Mouse (Mus musculus) forebrain, embryonic 13.5 days (tissue): ENCODE measurements around the gene Lrrc3c. TPM values are rescaled to one million over a fixed set of nuclear protein-coding genes. Genes with fewer than 3 reads are reported as not detected.

ENCODE experiments used
- ATAC-seq: fragments of 200-750 bp; cut with Nextera tagmentation; 2 replicates; pipeline ENCODE4 v1.8.0; 2017
- H3K27ac ChIP-seq: fragments of 300-500 bp; sonication (generic); 2 replicates; pipeline ENCODE4 v1.5.1; 2015; ENCODE audit warnings: inconsistent platforms, mild to moderate bottlenecking, moderate library complexity
- H3K27me3 ChIP-seq: fragments of 300-500 bp; sonication (generic); 2 replicates; pipeline ENCODE4 v1.6.1; 2015; ENCODE audit warnings: mild to moderate bottlenecking, inconsistent platforms
- H3K36me3 ChIP-seq: fragments of 300-500 bp; sonication (generic); 2 replicates; pipeline ENCODE4 v1.6.1; 2015; ENCODE audit warnings: mild to moderate bottlenecking, inconsistent platforms; ENCODE audit not compliant: poor library complexity, severe bottlenecking
- H3K4me1 ChIP-seq: fragments of 300-500 bp; sonication (generic); 2 replicates; pipeline ENCODE4 v1.6.1; 2015; ENCODE audit warnings: inconsistent platforms
- H3K4me2 ChIP-seq: fragments of 300-500 bp; sonication (generic); 2 replicates; pipeline ENCODE4 v1.6.1; 2015; ENCODE audit warnings: inconsistent platforms, mild to moderate bottlenecking, moderate library complexity
- H3K4me3 ChIP-seq: fragments of 300-500 bp; sonication (generic); 2 replicates; pipeline ENCODE4 v1.5.1; 2015; ENCODE audit warnings: mild to moderate bottlenecking, inconsistent platforms
- H3K9ac ChIP-seq: fragments of 300-500 bp; sonication (generic); 2 replicates; pipeline ENCODE4 v1.6.1; 2015; ENCODE audit warnings: mild to moderate bottlenecking, inconsistent platforms
- H3K9me3 ChIP-seq: fragments of 300-500 bp; sonication (generic); replicated peaks from 2 replicates; pipeline ENCODE4 v1.6.1; 2016; ENCODE audit warnings: inconsistent platforms
- WGBS: fragments of 180-500 bp; shearing (Covaris S2); methylation state at CpG from one replicate; pipeline ENCODE4 v1.1.7; 2015; 5-methylcytosine and 5-hydroxymethylcytosine counted together
- polyA plus RNA-seq: library from polyadenylated mRNA; unstranded; fragments of >200 nt; fragmentation: Nextera tagmentation; extraction: Ambion mirVana; gene quantifications from 2 replicates; pipeline ENCODE4 v1.2.1, GENCODE M21; 2015

Lrrc3c gene
- not detected in 2 replicates for polyA plus RNA-seq

DNA sequence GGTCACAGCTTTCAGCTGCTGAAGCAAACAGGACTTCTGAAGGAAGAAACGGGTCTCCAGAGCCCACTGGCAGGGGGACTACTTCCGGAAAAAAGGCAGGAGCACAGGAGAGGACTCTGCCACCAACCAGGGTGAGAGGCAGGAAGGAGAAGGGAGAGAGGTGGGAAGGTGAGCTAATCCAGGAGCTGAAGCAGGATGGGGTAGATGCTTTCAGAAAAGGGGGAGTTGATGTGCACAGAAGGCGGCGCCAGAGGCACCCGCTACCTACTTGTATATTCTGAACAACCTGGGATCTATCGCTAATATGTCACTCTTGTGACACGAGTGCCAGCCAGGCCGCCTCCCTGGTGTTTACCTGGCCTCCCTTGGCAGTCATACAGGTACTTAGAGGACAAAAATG, at the start of gene Lrrc3c:
Gene Lrrc3c (plus strand): TSS at position 301 of the 400 bp plus-strand sequence.
- ATAC-seq: no peak
- no peaks in the 10 kb centered on the region for H3K36me3 ChIP-seq
- H3K4me1 ChIP-seq: peaks cover 10% of the 10 kb centered on the region; the same call in 1 of the 2 replicates
- peaks cover 35% of the 10 kb centered on the region for H3K27me3 ChIP-seq
- 79% methylated on average over 8 of the region's 8 CpGs for WGBS
- H3K4me2 ChIP-seq: peak within 1 kb of the TSS; percentile 24
- 0 out of 2 replicates have a peak within 1 kb of the TSS, but pooled peaks have one; percentile 16 for H3K9ac ChIP-seq
- no peaks in the 10 kb centered on the region for H3K9me3 ChIP-seq
- no peak within 1 kb of the TSS for H3K27ac ChIP-seq
- H3K4me3 ChIP-seq: no peak within 1 kb of the TSS

DNA sequence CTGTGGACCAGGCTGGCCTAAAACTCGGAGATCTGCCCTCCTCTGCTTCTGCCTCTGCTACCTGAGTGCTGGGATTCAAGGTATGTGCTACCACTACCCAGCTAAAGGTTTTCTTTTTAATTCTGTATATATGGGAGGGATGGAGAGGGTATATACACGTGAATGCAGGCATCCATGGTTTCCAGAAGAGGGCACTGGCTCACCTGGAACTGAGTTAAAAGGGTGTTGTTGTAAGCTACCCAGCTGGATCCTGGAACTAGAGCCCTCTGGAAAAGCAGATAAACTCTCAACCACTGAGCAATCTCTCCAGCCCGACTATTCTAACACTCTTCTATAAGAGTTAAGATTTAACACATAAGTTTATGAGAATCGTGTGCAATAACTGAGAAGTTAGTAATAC, 48.7 kb upstream of the Lrrc3c start:
- H3K27ac ChIP-seq: no peak overlapping the region
- H3K4me3 ChIP-seq: no peak overlapping the region
- H3K9me3 ChIP-seq: no peaks in the 10 kb centered on the region
- no peaks in the 10 kb centered on the region for H3K36me3 ChIP-seq
- WGBS: 62% methylated on average over 4 of the region's 4 CpGs
- H3K9ac ChIP-seq: no peak overlapping the region
- ATAC-seq: no peak
- H3K27me3 ChIP-seq: peaks cover 60% of the 10 kb centered on the region
- H3K4me2 ChIP-seq: no peak overlapping the region
- H3K4me1 ChIP-seq: peaks cover 15% of the 10 kb centered on the region

DNA sequence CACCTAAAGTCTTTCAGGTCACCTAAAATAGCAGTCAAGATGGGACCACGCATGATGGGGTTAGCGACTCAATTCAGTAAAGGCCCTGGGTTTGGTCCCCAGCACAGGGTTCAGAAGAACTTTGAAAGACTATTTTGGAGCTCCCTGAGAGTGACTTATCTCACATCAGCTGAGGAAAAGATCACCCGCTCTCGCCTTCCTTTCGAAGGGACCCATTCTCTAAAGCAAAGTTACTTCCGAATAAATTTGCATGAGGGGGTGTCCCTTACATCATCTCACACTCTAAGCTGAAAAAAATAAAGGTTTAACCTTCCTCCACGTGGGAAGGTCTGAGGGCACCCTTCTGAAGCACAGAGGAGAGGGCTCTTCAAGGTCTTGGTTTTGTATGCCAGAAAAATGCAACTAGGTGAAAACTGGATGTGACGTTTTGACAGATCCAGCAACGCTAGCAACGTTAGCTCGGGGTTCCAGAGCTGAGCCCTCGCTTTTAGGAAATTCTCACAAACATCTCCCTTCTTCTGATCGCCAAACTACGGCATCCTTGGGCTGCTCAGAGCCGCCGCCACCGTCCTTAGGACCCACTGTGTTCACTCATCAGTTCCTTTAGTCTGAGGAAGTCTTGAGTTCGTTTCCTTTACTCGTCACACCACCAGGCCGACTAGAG, 47.6 kb upstream of the Lrrc3c start:
- no peak for ATAC-seq
- H3K4me2 ChIP-seq: peak overlapping the region; percentile 73
- H3K4me3 ChIP-seq: peak overlapping the region; percentile 72
- H3K27me3 ChIP-seq: peaks cover 51% of the 10 kb centered on the region
- H3K36me3 ChIP-seq: no peaks in the 10 kb centered on the region
- H3K9ac ChIP-seq: peak overlapping the region; percentile 78
- no peaks in the 10 kb centered on the region for H3K9me3 ChIP-seq
- H3K4me1 ChIP-seq: peaks cover 11% of the 10 kb centered on the region
- 0 out of 2 replicates have a peak overlapping the region, but pooled peaks have one; percentile 68 for H3K27ac ChIP-seq
- 19% methylated on average over 20 of the region's 20 CpGs for WGBS

DNA sequence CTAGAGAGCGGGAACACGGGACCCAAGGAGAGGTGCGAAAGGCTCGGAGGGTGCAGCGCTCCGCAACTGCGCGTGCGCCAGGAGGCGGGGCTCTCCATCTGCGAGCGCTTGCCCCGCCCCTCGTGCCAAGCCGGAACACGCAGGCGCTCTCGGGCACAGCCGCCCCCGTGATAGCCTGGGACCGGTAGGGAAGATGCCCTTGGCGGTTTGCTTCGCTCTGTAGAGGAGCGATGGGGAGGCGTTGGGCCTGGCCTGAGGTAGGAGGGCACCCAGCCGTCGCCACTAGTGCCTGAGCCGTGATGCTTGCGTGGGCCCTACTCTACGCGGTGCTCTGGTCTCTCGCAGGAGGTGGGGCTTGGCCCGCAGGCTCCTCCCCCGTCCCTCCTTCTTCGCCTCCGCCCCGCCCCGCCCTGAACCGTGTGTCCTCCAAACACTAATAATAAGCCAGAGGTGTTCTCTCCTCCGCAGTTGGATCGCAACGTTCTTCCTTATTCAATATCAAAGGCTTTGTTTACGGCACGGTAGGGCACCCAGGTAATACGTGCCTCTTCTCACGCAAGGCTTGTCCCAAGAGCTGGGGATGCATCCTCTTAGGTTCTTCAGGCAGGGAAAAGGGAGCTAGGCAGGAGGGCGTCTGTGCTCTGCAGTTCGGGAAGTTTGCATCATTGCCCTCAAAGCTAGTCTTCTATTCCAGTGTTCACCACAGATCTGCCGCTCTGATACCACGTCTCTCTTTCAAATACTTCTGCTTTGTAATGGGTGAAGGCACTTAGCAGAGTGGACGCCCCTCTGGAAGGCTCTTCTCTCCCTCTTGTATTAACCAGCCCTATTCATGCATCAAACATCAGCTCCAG, 46.9 kb upstream of the Lrrc3c start, which contains the start of gene Zpbp2:
Gene Zpbp2 (plus strand): TSS at position 123 of the 854 bp plus-strand sequence.
- WGBS: under 1% methylated on average over 50 of the region's 51 CpGs
- H3K27ac ChIP-seq: peak within 1 kb of the TSS; percentile 68
- H3K36me3 ChIP-seq: no peaks in the 10 kb centered on the region

DNA sequence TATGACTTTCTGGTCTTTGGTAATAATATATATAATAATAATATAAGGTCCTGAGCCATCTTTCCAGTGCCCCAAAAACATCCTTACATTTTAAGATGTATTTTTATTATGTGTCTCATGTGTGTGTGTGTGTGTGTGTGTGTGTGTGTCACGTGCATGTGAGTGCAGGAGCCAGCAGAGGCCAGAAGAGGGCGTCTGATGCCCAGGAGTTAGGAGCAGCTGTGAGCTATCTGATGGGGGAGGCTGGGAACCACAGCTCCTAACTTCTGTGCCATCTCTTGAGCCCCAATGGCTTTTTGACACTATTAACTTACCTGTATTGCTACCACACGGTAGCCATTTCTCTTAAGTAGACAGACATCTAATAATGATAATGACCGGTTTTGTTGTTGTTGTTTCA, 44.1 kb upstream of the Lrrc3c start:
- no peak overlapping the region for H3K27ac ChIP-seq
- H3K9ac ChIP-seq: no peak overlapping the region
- peaks cover 16% of the 10 kb centered on the region for H3K27me3 ChIP-seq
- H3K4me1 ChIP-seq: peaks cover 6% of the 10 kb centered on the region; the same call in 1 of the 2 replicates
- no peak overlapping the region for H3K4me2 ChIP-seq
- H3K9me3 ChIP-seq: no peaks in the 10 kb centered on the region
- 83% methylated on average over 4 of the region's 4 CpGs for WGBS
- H3K4me3 ChIP-seq: no peak overlapping the region
- no peaks in the 10 kb centered on the region for H3K36me3 ChIP-seq
- ATAC-seq: no peak

More for the DNA sequence above, 46.9 kb upstream of the Lrrc3c start, which contains the start of gene Zpbp2:
- Histone ChIP-seq H3K4me1 (peaks cover 6% of the 10 kb centered on the region; the same call in 1 of the 2 replicates), H3K4me2 (peak within 1 kb of the TSS; percentile 73), H3K9me3 (no peaks in the 10 kb centered on the region), H3K4me3 (peak within 1 kb of the TSS; percentile 72), H3K27me3 (peaks cover 43% of the 10 kb centered on the region), H3K9ac (peak within 1 kb of the TSS; percentile 78)
- ATAC-seq: peak; percentile 98

GRCm38 (mm10) chr11:98555124-98555700, 42.9 kb upstream of the Lrrc3c start:
- WGBS: 55% methylated on average over 12 of the region's 12 CpGs
- Histone ChIP-seq H3K9me3 (no peaks in the 10 kb centered on the region), H3K36me3 (no peaks in the 10 kb centered on the region), H3K27me3 (peaks cover 4% of the 10 kb centered on the region), H3K27ac (no peak overlapping the region), H3K9ac (no peak overlapping the region), H3K4me1 (peaks cover 6% of the 10 kb centered on the region; the same call in 1 of the 2 replicates), H3K4me3 (no peak overlapping the region), H3K4me2 (no peak overlapping the region)
- ATAC-seq: no peak

GRCm38 (mm10) chr11:98560942-98561341, 37.1 kb upstream of the Lrrc3c start:
- 14% methylated on average over 7 of the region's 7 CpGs for WGBS
- no peak for ATAC-seq
- Histone ChIP-seq H3K4me1 (peaks cover 8% of the 10 kb centered on the region; the same call in 1 of the 2 replicates), H3K27me3 (no peaks in the 10 kb centered on the region), H3K36me3 (no peaks in the 10 kb centered on the region), H3K4me2 (no peak overlapping the region), H3K27ac (no peak overlapping the region), H3K9ac (no peak overlapping the region), H3K9me3 (no peaks in the 10 kb centered on the region), H3K4me3 (no peak overlapping the region)

GRCm38 (mm10) chr11:98563025-98563424, 35.1 kb upstream of the Lrrc3c start:
- Histone ChIP-seq H3K27ac (no peak overlapping the region), H3K4me2 (no peak overlapping the region), H3K9ac (no peak overlapping the region), H3K36me3 (no peaks in the 10 kb centered on the region), H3K4me3 (no peak overlapping the region), H3K27me3 (no peaks in the 10 kb centered on the region), H3K4me1 (peaks cover 8% of the 10 kb centered on the region; the same call in 1 of the 2 replicates), H3K9me3 (no peaks in the 10 kb centered on the region)
- ATAC-seq: no peak
- 89% methylated on average over 3 of the region's 3 CpGs for WGBS

- Histone ChIP-seq H3K36me3 (no peaks in the 10 kb centered on the region), H3K9me3 (no peaks in the 10 kb centered on the region), H3K27me3 (no peaks in the 10 kb centered on the region), H3K4me2 (no peak overlapping the region), H3K27ac (no peak overlapping the region), H3K9ac (no peak overlapping the region), H3K4me3 (no peak overlapping the region), H3K4me1 (peaks cover 8% of the 10 kb centered on the region; the same call in 1 of the 2 replicates)
- no peak for ATAC-seq
- 60% methylated on average over 13 of the region's 13 CpGs for whole genome bisulfite sequencing
Observed at GRCm38 (mm10) chr11:98563921-98564414, 34.1 kb upstream of the Lrrc3c start.

GRCm38 (mm10) chr11:98568326-98568725, 29.8 kb upstream of the Lrrc3c start:
- Histone ChIP-seq H3K9ac (no peak overlapping the region), H3K27ac (no peak overlapping the region), H3K9me3 (no peaks in the 10 kb centered on the region), H3K36me3 (no peaks in the 10 kb centered on the region), H3K4me2 (no peak overlapping the region), H3K4me1 (no peaks in the 10 kb centered on the region), H3K27me3 (0 out of 2 replicates have a peak, but pooled peaks cover 4% of the 10 kb centered on the region), H3K4me3 (no peak overlapping the region)
- WGBS: 85% methylated on average over 8 of the region's 8 CpGs
- ATAC-seq: no peak

- no peak for ATAC-seq
- no peaks in the 10 kb centered on the region for H3K9me3 ChIP-seq
- 72% methylated on average over 6 of the region's 6 CpGs for WGBS
- no peaks in the 10 kb centered on the region for H3K36me3 ChIP-seq
- no peak overlapping the region for H3K9ac ChIP-seq
- no peak overlapping the region for H3K27ac ChIP-seq
- H3K27me3 ChIP-seq: 0 out of 2 replicates have a peak, but pooled peaks cover 4% of the 10 kb centered on the region
- no peak overlapping the region for H3K4me3 ChIP-seq
- no peak overlapping the region for H3K4me2 ChIP-seq
- no peaks in the 10 kb centered on the region for H3K4me1 ChIP-seq
Observed at GRCm38 (mm10) chr11:98569461-98569860, 28.6 kb upstream of the Lrrc3c start.
